Mouse (Mus musculus): ENCODE results near the gene Fto. TPM values are rescaled to one million over a fixed set of nuclear protein-coding genes. Genes with fewer than 3 reads are reported as not detected.

Gene Fto
- polyA plus RNA-seq, 1 experiment from 2014 or later, result 62.5 TPM

GRCm38 (mm10) chr8:91551166-91551765 lies 237.9 kb downstream of the Fto start:
- 79% methylated on average over 9 of the region's 9 CpGs for WGBS
- no peak overlapping the region for H3K4me2 ChIP-seq
- H3K4me3 ChIP-seq (replicated peaks), result no peak overlapping the region
- H3K27ac ChIP-seq, result no peak overlapping the region
- H3K9ac ChIP-seq, result no peak overlapping the region
- H3K27me3 ChIP-seq (replicated peaks), result no peaks in the 10 kb centered on the region
- no peaks in the 10 kb centered on the region for H3K9me3 ChIP-seq
- no peak for ATAC-seq (ENCODE audit: insufficient read depth, low FRiP score, low read depth)
- no peaks in the 10 kb centered on the region for H3K4me1 ChIP-seq
- H3K36me3 ChIP-seq, result no peaks in the 10 kb centered on the region

GRCm38 (mm10) chr8:91551775-91552538 lies 238.6 kb downstream of the Fto start:
- WGBS, result 62% methylated on average over 10 of the region's 10 CpGs
- no peak for ATAC-seq (ENCODE audit: insufficient read depth, low FRiP score, low read depth)
- no peaks in the 10 kb centered on the region for H3K4me1 ChIP-seq
- no peak overlapping the region for H3K9ac ChIP-seq
- H3K9me3 ChIP-seq, result no peaks in the 10 kb centered on the region
- H3K36me3 ChIP-seq, result no peaks in the 10 kb centered on the region
- no peak overlapping the region for H3K4me3 ChIP-seq (replicated peaks)
- H3K27ac ChIP-seq, result no peak overlapping the region
- H3K4me2 ChIP-seq, result no peak overlapping the region
- H3K27me3 ChIP-seq (replicated peaks), result no peaks in the 10 kb centered on the region

GRCm38 (mm10) chr8:91552635-91553034 lies 239.3 kb downstream of the Fto start:
- no peak for ATAC-seq (ENCODE audit: insufficient read depth, low FRiP score, low read depth)
- no peaks in the 10 kb centered on the region for H3K27me3 ChIP-seq (replicated peaks)
- 87% methylated on average over 11 of the region's 11 CpGs for WGBS
- H3K4me3 ChIP-seq (replicated peaks), result no peak overlapping the region
- H3K4me1 ChIP-seq, result no peaks in the 10 kb centered on the region
- no peaks in the 10 kb centered on the region for H3K9me3 ChIP-seq
- no peak overlapping the region for H3K9ac ChIP-seq
- H3K4me2 ChIP-seq, result no peak overlapping the region
- H3K36me3 ChIP-seq, result no peaks in the 10 kb centered on the region
- H3K27ac ChIP-seq, result no peak overlapping the region

GRCm38 (mm10) chr8:91553387-91553786 lies 240.1 kb downstream of the Fto start:
- WGBS, result 79% methylated on average over 5 of the region's 5 CpGs
- H3K4me2 ChIP-seq, result no peak overlapping the region
- H3K27me3 ChIP-seq (replicated peaks), result no peaks in the 10 kb centered on the region
- ATAC-seq (ENCODE audit: insufficient read depth, low FRiP score, low read depth), result no peak
- no peaks in the 10 kb centered on the region for H3K4me1 ChIP-seq
- no peaks in the 10 kb centered on the region for H3K36me3 ChIP-seq
- H3K9me3 ChIP-seq, result no peaks in the 10 kb centered on the region
- no peak overlapping the region for H3K27ac ChIP-seq
- H3K9ac ChIP-seq, result no peak overlapping the region
- no peak overlapping the region for H3K4me3 ChIP-seq (replicated peaks)

- WGBS, result 91% methylated on average over 5 of the region's 5 CpGs
- Histone ChIP-seq H3K4me3 (replicated peaks) (no peak overlapping the region), H3K4me2 (no peak overlapping the region), H3K9ac (no peak overlapping the region), H3K9me3 (no peaks in the 10 kb centered on the region), H3K4me1 (0 out of 2 replicates have a peak, but pooled peaks cover 4% of the 10 kb centered on the region), H3K27ac (no peak overlapping the region), H3K27me3 (replicated peaks) (no peaks in the 10 kb centered on the region), H3K36me3 (no peaks in the 10 kb centered on the region)
- ATAC-seq (ENCODE audit: insufficient read depth, low FRiP score, low read depth), result no peak
Measured at GRCm38 (mm10) chr8:91557041-91557587, 243.8 kb downstream of the Fto start.

GRCm38 (mm10) chr8:91558408-91558807 lies 245.1 kb downstream of the Fto start:
- Histone ChIP-seq H3K4me3 (replicated peaks) (no peak overlapping the region), H3K9me3 (no peaks in the 10 kb centered on the region), H3K36me3 (no peaks in the 10 kb centered on the region), H3K4me2 (no peak overlapping the region), H3K4me1 (peaks cover 7% of the 10 kb centered on the region; the same call in 1 of the 2 replicates), H3K27me3 (replicated peaks) (no peaks in the 10 kb centered on the region), H3K27ac (no peak overlapping the region), H3K9ac (no peak overlapping the region)
- 71% methylated on average over 6 of the region's 6 CpGs for WGBS
- no peak for ATAC-seq (ENCODE audit: insufficient read depth, low FRiP score, low read depth)

GRCm38 (mm10) chr8:91560017-91560591 lies 246.8 kb downstream of the Fto start:
- Histone ChIP-seq H3K27me3 (replicated peaks) (no peaks in the 10 kb centered on the region), H3K4me3 (replicated peaks) (no peak overlapping the region), H3K27ac (no peak overlapping the region), H3K9me3 (no peaks in the 10 kb centered on the region), H3K36me3 (no peaks in the 10 kb centered on the region), H3K4me1 (peaks cover 7% of the 10 kb centered on the region; the same call in 1 of the 2 replicates), H3K9ac (no peak overlapping the region), H3K4me2 (no peak overlapping the region)
- 77% methylated on average over 6 of the region's 6 CpGs for WGBS
- no peak for ATAC-seq (ENCODE audit: insufficient read depth, low FRiP score, low read depth)

- Histone ChIP-seq H3K4me3 (replicated peaks) (no peak overlapping the region), H3K9ac (no peak overlapping the region), H3K27ac (no peak overlapping the region), H3K9me3 (no peaks in the 10 kb centered on the region), H3K27me3 (replicated peaks) (no peaks in the 10 kb centered on the region), H3K4me2 (no peak overlapping the region), H3K36me3 (no peaks in the 10 kb centered on the region), H3K4me1 (peaks cover 18% of the 10 kb centered on the region)
- ATAC-seq (ENCODE audit: insufficient read depth, low FRiP score, low read depth), result no peak
- 80% methylated on average over 4 of the region's 4 CpGs for WGBS
Measured at GRCm38 (mm10) chr8:91561241-91561640, 247.9 kb downstream of the Fto start.

- no peaks in the 10 kb centered on the region for H3K36me3 ChIP-seq
- no peak overlapping the region for H3K4me3 ChIP-seq (replicated peaks)
- ATAC-seq (ENCODE audit: insufficient read depth, low FRiP score, low read depth), result no peak
- H3K27ac ChIP-seq, result peak overlapping the region; percentile 32; the same call in 1 of the 2 replicates
- H3K27me3 ChIP-seq (replicated peaks), result no peaks in the 10 kb centered on the region
- WGBS, result 64% methylated on average over 7 of the region's 7 CpGs
- no peak overlapping the region for H3K9ac ChIP-seq
- H3K4me2 ChIP-seq, result no peak overlapping the region
- H3K4me1 ChIP-seq, result peaks cover 19% of the 10 kb centered on the region
- H3K9me3 ChIP-seq, result no peaks in the 10 kb centered on the region
Measured at GRCm38 (mm10) chr8:91562600-91562999, 249.3 kb downstream of the Fto start.

GRCm38 (mm10) chr8:91563326-91563725 lies 250.0 kb downstream of the Fto start:
- WGBS, result 54% methylated on average over 3 of the region's 3 CpGs
- H3K4me2 ChIP-seq, result no peak overlapping the region
- H3K4me3 ChIP-seq (replicated peaks), result no peak overlapping the region
- ATAC-seq (ENCODE audit: insufficient read depth, low FRiP score, low read depth), result no peak
- H3K36me3 ChIP-seq, result no peaks in the 10 kb centered on the region
- H3K9ac ChIP-seq, result no peak overlapping the region
- peaks cover 19% of the 10 kb centered on the region for H3K4me1 ChIP-seq
- no peaks in the 10 kb centered on the region for H3K9me3 ChIP-seq
- no peak overlapping the region for H3K27ac ChIP-seq
- no peaks in the 10 kb centered on the region for H3K27me3 ChIP-seq (replicated peaks)

GRCm38 (mm10) chr8:91565869-91566502 lies 252.7 kb downstream of the Fto start:
- Histone ChIP-seq H3K4me3 (replicated peaks) (no peak overlapping the region), H3K9me3 (no peaks in the 10 kb centered on the region), H3K27ac (peak overlapping the region; percentile 37; the same call in 1 of the 2 replicates), H3K4me2 (no peak overlapping the region), H3K4me1 (peaks cover 30% of the 10 kb centered on the region), H3K36me3 (no peaks in the 10 kb centered on the region), H3K27me3 (replicated peaks) (no peaks in the 10 kb centered on the region), H3K9ac (no peak overlapping the region)
- no peak for ATAC-seq (ENCODE audit: insufficient read depth, low FRiP score, low read depth)
- WGBS, result 33% methylated on average over 12 of the region's 12 CpGs

GRCm38 (mm10) chr8:91566503-91566869 lies 253.2 kb downstream of the Fto start:
- Histone ChIP-seq H3K4me2 (no peak overlapping the region), H3K27me3 (replicated peaks) (no peaks in the 10 kb centered on the region), H3K36me3 (no peaks in the 10 kb centered on the region), H3K9me3 (no peaks in the 10 kb centered on the region), H3K9ac (no peak overlapping the region), H3K4me1 (peaks cover 30% of the 10 kb centered on the region), H3K4me3 (replicated peaks) (no peak overlapping the region), H3K27ac (peak overlapping the region; percentile 37; the same call in 1 of the 2 replicates)
- no peak for ATAC-seq (ENCODE audit: insufficient read depth, low FRiP score, low read depth)
- 71% methylated on average over 2 of the region's 2 CpGs for WGBS

All from stomach, embryonic 15.5 days (tissue).